Mouse (Mus musculus) bone marrow macrophage, adult 2 months (primary cell): ENCODE data around the gene Hs2st1.

Source experiments
- CTCF ChIP-seq: IDR thresholded peaks from 2 replicates; pipeline ENCODE4 v1.5.1; 2012; ENCODE audit warnings: low read depth, mild to moderate bottlenecking, low read length, moderate library complexity
- POLR2A ChIP-seq: IDR thresholded peaks from 2 replicates; pipeline ENCODE4 v1.6.1; 2012; ENCODE audit warnings: mild to moderate bottlenecking, low read depth, low read length, borderline replicate concordance

- TF ChIP-seq CTCF: 0 out of 2 replicates have a peak, but pooled peaks have one; percentile 25
- TF ChIP-seq POLR2A: no peak
Measured at GRCm38 (mm10) chr3:144380921-144381320, 189.1 kb downstream of the Hs2st1 start.
